Mouse (Mus musculus): Measurements from ENCODE around the gene Zscan2. TPM values are rescaled to one million over a fixed set of nuclear protein-coding genes. Genes with fewer than 3 reads are reported as not detected.

Gene Zscan2
- total RNA-seq, 2 experiments from 2014 or later: 2.3 to 5.4 TPM

- ATAC-seq (replicated peaks; ENCODE audit: low FRiP score, low TSS enrichment, poor library complexity, severe bottlenecking): no peak
These were observed 18.6 kb upstream of the Zscan2 start for GRCm38 (mm10) chr7:80842132-80842531.

DNA sequence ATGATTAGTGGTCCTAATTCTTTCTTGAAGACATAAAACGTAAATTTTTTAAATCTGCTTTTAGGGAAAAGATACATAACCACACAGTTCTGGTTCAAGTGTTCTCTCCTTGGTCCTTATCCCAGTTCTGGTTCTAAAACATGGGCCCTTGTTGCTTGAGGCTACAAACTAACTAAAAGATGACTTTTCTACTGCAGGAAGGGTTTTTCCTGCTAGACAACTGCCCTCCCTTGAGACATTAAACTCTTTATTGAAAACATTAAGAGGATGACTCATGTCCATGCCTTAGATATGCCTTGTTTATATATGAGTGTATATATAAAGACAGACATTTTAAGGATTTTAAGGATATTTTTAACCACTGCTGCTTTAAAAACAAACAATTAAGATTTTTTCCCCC lies 17.5 kb upstream of the Zscan2 start:
- ATAC-seq (replicated peaks; ENCODE audit: low FRiP score, low TSS enrichment, poor library complexity, severe bottlenecking): no peak

DNA sequence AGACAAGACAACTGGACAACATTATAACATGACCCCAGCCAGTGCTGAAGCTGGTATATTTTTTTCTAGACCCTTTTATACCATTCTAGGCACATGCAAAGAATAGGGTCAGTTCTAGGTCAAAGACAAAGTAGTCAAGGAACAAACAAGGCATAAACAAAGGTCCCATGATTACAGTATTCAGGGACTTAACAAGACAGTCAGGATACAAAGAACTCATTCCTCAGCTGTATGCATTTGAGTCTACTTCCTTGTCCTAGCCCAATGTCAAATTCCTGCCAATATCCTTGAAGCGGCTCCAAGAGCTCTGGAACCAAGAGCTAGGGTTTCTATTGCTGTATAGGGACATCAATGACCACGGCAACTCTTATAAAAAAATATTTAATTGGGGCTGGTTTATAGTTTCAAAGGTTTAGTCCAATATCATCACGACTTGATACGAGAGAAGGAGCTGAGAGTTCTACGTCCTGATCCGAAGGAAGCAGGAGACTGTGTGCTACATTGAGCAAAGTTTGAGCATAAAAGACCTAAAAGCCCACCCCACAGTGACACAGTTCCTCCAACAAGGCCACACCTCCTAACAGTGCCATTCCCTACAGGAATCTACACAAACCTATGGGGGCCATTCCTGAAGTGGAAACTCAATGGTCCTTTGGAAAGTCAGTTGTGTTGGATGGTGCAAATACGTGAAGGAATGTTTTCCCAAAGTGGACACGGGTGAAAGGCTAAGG lies 16.6 kb upstream of the Zscan2 start:
- ATAC-seq (replicated peaks; ENCODE audit: low FRiP score, low TSS enrichment, poor library complexity, severe bottlenecking): no peak

- ATAC-seq (replicated peaks; ENCODE audit: low FRiP score, low TSS enrichment, poor library complexity, severe bottlenecking): no peak
These were observed 16.0 kb upstream of the Zscan2 start for GRCm38 (mm10) chr7:80844691-80845090.

DNA sequence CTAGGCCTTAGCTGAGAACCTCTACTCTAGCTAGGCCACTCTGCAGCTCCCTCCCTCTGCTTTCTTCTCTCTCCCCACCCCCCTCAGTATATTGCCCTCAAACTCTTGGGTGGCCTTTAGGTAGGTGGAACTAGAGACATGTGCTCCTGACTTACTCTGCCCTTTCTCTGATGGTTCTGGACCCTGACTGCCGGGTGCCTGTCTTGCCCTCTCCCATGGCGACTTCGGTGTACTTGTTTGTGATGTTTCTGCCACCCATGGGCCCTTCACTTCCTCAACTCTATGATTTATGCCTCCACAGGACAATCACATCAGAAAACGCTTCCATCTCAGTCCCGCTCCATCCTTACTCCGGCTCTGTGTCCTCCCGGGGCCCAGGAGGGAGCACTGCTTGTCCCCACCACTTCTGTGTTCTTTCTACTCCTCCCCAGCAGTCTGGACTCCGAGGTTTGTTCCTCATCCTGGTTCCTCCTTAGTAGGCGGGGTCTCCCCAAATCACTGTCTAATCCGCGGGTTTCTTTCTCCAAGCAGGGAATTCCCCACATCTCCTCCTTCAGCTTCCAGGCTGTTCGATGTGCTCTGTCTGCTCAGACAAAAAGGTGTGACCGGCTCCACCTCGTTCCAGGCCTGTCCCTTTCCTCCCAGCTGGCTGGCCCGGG lies 15.0 kb upstream of the Zscan2 start:
- no peak for ATAC-seq (replicated peaks; ENCODE audit: low FRiP score, low TSS enrichment, poor library complexity, severe bottlenecking)

DNA sequence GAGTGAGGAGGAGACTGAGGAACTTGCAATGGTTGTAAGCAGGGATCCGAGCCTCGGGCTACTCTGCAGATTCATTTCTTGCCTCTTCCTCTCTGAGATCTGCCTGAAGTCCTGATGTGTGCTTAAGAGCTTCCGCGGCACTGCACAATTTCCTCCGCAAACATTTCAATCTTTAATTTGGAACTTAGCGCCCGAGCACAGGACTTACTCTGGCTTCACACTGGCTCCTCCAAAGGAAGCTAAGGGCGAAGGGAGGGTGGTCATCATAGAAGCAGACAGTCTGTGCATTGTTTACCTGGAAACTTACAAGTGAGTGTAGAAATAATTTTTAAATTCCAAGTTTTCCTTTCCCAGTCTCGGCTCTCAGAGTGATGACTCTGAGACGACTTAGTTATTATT lies 14.4 kb upstream of the Zscan2 start:
- ATAC-seq (replicated peaks; ENCODE audit: low FRiP score, low TSS enrichment, poor library complexity, severe bottlenecking): no peak

DNA sequence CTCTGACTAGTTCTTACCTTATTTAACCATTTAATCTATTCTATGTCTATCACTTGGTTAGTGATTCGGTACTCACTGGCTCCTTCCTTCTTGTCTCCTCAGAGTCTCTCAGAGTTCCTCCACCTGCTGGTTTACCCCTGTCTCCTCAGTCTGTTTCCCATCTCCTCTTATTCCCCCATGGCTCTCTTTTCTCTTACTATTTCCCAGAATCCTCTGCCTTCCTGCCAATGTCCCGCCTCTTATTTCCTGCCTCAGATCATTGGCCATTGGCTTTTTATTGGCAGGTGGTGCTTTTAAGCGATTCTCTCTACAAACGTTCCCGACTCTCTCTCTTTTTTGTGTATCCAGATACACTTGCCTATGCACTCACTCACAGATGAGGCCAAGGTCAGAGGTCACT lies 14.0 kb upstream of the Zscan2 start:
- no peak for ATAC-seq (replicated peaks; ENCODE audit: low FRiP score, low TSS enrichment, poor library complexity, severe bottlenecking)

DNA sequence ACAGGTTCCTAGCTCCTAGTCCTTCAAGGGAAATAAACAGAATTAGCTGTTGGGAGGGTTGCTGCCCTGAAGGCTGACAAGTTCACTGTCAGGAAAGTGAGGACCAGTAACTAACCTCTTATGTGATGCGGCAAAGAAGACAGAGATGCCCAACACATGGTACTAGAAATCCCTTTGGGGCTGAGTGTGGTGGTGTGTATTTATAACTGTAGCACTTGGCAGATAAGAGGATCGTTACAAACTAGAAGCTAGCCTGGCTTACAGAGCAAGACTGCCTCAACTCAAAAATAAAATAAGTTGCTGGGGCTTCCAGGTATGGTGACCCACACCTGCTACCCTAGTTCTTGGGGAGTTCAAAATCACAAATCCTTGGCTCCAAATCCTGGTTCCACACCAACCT lies 11.5 kb upstream of the Zscan2 start:
- peak; percentile 31; the same call in 1 of the 2 replicates for ATAC-seq (replicated peaks; ENCODE audit: low FRiP score, low TSS enrichment, poor library complexity, severe bottlenecking)

GRCm38 (mm10) chr7:80849710-80850109 lies 11.0 kb upstream of the Zscan2 start:
- peak; percentile 91 for ATAC-seq (replicated peaks; ENCODE audit: low FRiP score, low TSS enrichment, poor library complexity, severe bottlenecking)

DNA sequence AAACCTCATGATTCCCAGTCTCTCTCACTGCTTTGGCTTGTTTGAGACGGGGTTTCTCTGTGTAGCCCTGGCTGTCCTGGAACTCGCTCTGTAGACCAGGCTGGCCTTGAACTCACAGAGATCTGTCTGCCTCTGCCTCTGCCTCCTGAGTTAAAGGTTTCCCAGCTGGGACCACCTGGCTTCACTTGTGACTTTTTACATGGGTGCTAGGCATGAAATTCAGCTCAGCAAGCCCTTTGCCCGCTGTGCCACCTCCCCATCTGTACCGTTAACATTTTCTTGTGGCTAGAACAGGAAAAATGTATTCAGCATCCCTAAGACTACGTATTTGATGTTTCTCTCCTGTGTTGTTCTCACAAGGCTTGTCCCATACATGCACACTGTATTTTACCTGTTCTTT lies 10.2 kb upstream of the Zscan2 start:
- ATAC-seq (replicated peaks; ENCODE audit: low FRiP score, low TSS enrichment, poor library complexity, severe bottlenecking): no peak

DNA sequence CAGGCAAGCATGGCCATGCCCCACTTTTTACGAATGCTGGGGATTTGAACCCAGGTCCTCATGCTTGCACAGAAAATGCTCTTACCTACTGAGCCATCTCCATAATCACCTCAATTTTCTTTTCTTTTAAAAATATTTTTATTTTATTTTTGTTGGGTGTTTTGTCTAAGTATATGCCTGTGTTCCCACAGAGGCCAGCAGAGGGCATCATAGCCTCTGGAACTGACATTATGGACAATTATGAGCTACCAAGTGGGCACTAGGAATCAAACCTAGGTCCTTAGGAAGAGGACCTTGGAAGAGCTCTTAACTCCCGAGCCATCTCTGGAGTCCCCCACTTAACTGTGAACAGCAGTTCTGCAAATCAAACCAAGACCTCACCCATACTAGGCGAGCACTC lies 7.5 kb upstream of the Zscan2 start:
- ATAC-seq (replicated peaks; ENCODE audit: low FRiP score, low TSS enrichment, poor library complexity, severe bottlenecking): no peak

GRCm38 (mm10) chr7:80855316-80855715 lies 5.4 kb upstream of the Zscan2 start:
- no peak for ATAC-seq (replicated peaks; ENCODE audit: low FRiP score, low TSS enrichment, poor library complexity, severe bottlenecking)

- ATAC-seq (replicated peaks; ENCODE audit: low FRiP score, low TSS enrichment, poor library complexity, severe bottlenecking): peak; percentile 79
These were observed 3.5 kb upstream of the Zscan2 start for GRCm38 (mm10) chr7:80857181-80857580.

DNA sequence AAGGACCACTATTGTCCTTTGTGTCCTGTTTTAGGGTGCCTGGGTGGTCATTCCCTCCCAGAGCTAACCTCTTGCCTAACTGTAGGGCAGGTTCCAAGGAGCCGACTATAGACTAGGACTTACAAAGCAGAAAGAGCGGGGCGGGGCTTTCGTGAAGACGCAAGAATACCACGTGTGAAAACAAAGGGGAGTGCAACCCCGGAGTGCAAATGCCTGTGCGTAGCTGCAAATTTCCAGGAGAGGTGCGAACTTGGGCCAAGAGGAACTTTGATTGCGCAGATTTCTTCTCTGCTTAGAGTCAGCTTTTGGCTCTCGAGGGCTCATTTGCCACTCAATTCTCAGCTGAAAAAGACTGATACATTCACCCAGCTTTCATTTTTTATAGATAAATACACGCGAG lies 493 bp upstream of the Zscan2 start:
- peak; percentile 62 for ATAC-seq (replicated peaks; ENCODE audit: low FRiP score, low TSS enrichment, poor library complexity, severe bottlenecking)

GRCm38 (mm10) chr7:80862475-80862874 lies 1.8 kb downstream of the Zscan2 start:
- ATAC-seq (replicated peaks; ENCODE audit: low FRiP score, low TSS enrichment, poor library complexity, severe bottlenecking): no peak

DNA sequence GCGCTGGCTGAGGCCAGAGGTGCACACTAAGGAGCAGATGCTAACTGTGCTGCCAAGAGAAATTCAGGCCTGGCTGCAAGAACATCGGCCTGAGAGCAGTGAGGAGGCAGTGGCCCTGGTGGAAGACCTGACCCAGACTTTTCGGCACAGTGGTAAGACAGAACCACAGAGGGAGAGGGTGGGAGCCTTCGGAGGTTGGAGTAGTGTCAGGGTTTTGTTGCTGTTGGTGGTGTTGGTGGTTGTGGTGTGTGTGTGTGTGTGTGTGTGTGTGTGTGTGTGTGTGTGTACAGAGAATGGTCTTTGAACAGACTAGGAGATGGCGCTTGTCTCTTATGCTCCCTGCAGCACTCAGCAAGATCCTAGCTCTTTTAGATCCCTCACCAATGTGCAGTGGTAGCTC lies 2.8 kb downstream of the Zscan2 start:
- ATAC-seq (replicated peaks; ENCODE audit: low FRiP score, low TSS enrichment, poor library complexity, severe bottlenecking): no peak

- ATAC-seq (replicated peaks; ENCODE audit: low FRiP score, low TSS enrichment, poor library complexity, severe bottlenecking): no peak
These were observed 3.4 kb downstream of the Zscan2 start for GRCm38 (mm10) chr7:80864151-80864550.

DNA sequence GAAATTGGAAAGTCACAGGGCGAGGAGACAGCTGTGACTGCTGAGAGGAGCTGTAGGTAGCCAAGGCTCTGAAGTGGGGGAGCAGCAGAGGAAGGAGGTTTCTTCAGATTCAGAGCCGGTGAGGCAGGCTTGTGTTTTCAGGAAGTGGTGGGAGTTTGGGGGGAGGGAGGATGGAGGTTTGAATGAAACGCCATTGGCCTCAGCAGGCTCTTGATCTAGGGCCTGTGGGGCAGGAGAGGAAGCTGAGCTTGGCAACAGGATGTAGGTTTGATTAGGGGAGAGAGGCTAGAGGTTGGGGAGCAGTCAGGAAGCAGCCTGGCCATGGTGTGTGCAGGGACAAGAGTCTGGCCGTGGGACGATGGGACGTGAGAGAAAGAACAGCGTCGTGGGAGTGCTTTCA lies 4.1 kb downstream of the Zscan2 start:
- ATAC-seq (replicated peaks; ENCODE audit: low FRiP score, low TSS enrichment, poor library complexity, severe bottlenecking): no peak

DNA sequence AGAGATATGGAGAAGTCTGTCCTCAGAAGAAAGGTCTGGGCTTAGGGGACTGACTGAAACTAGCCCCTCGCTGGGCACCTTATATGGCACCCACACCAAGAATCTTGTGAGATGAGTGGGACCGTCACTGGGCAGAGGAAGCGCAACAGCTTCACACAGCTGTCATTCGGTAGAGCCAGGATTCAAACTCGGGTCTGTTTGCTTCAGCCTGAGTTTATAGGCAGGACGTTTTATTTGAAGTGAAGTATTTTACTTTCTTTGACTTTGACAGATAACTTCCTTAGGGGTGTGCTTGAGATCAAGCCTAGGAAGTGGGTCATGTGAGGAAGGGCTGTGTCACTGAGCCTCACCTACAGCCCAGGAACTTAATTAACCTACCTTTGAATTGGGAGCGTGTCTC lies 4.8 kb downstream of the Zscan2 start:
- ATAC-seq (replicated peaks; ENCODE audit: low FRiP score, low TSS enrichment, poor library complexity, severe bottlenecking): no peak

GRCm38 (mm10) chr7:80866514-80867147 lies 5.9 kb downstream of the Zscan2 start:
- ATAC-seq (replicated peaks; ENCODE audit: low FRiP score, low TSS enrichment, poor library complexity, severe bottlenecking): no peak

- ATAC-seq (replicated peaks; ENCODE audit: low FRiP score, low TSS enrichment, poor library complexity, severe bottlenecking): no peak
These were observed 8.0 kb downstream of the Zscan2 start for GRCm38 (mm10) chr7:80868686-80869085.
